Mouse (Mus musculus): ENCODE measurements around the gene Slc25a16. TPM values are rescaled to one million over a fixed set of nuclear protein-coding genes. Genes with fewer than 3 reads are reported as not detected.
A peak's percentile ranks its signal among the peaks of the same experiment; 100 is the strongest.

Slc25a16 gene
- polyA plus RNA-seq, 1 experiment from 2014 or later, result 14.3 TPM

- Histone ChIP-seq H3K9ac (replicated peaks) (peak within 1 kb of the TSS; percentile 93), H3K4me3 (ENCODE audit: low read depth, low read length) (peak within 1 kb of the TSS; percentile 84), H3K27me3 (ENCODE audit: insufficient read depth, low read length) (no peaks in the 10 kb centered on the region), H3K27ac (ENCODE audit: low read depth) (peak within 1 kb of the TSS; percentile 87), H3K4me2 (ENCODE audit: low read depth, low read length) (peak within 1 kb of the TSS; percentile 71), H3K9me3 (ENCODE audit: low read length) (no peaks in the 10 kb centered on the region), H3K4me1 (ENCODE audit: insufficient read depth) (peaks cover 6% of the 10 kb centered on the region; the same call in 1 of the 2 replicates), H3K36me3 (replicated peaks; ENCODE audit: insufficient read depth, low read length) (peaks cover 19% of the 10 kb centered on the region)
- DNase-seq (peak; percentile 86), ATAC-seq (peak; percentile 90)
- peak; percentile 35 for TF ChIP-seq CTCF (IDR thresholded peaks at IDR 0.05; ENCODE audit: low read depth)
- no peak for TF ChIP-seq EP300 (IDR thresholded peaks at IDR 0.05; ENCODE audit: low read depth)
- WGBS (ENCODE audit: insufficient replicate concordance), result under 1% methylated on average over 63 of the region's 68 CpGs
Measured at GRCm38 (mm10) chr10:62946738-62947471, 26.5 kb downstream of the Slc25a16 start, which contains the start of gene Dna2. Gene Dna2, plus strand, starts transcription at chr10:62947026.

- Histone ChIP-seq H3K4me3 (ENCODE audit: low read depth, low read length) (no peak overlapping the region), H3K9ac (replicated peaks) (no peak overlapping the region), H3K36me3 (replicated peaks; ENCODE audit: insufficient read depth, low read length) (peaks cover 19% of the 10 kb centered on the region), H3K4me1 (ENCODE audit: insufficient read depth) (peaks cover 6% of the 10 kb centered on the region; the same call in 1 of the 2 replicates), H3K27me3 (ENCODE audit: insufficient read depth, low read length) (no peaks in the 10 kb centered on the region), H3K4me2 (ENCODE audit: low read depth, low read length) (no peak overlapping the region), H3K9me3 (ENCODE audit: low read length) (no peaks in the 10 kb centered on the region), H3K27ac (ENCODE audit: low read depth) (peak overlapping the region; percentile 87)
- peak; percentile 39 for DNase-seq
- whole genome bisulfite sequencing (ENCODE audit: insufficient replicate concordance), result 68% methylated on average over 7 of the region's 7 CpGs
- ATAC-seq, result peak; percentile 9; the same call in 1 of the 2 replicates
- no peak for TF ChIP-seq CTCF (IDR thresholded peaks at IDR 0.05; ENCODE audit: low read depth)
- no peak for TF ChIP-seq EP300 (IDR thresholded peaks at IDR 0.05; ENCODE audit: low read depth)
Measured at GRCm38 (mm10) chr10:62948551-62948950, 28.1 kb downstream of the Slc25a16 start.

- Histone ChIP-seq H3K27me3 (ENCODE audit: insufficient read depth, low read length) (no peaks in the 10 kb centered on the region), H3K4me3 (ENCODE audit: low read depth, low read length) (no peak overlapping the region), H3K9me3 (ENCODE audit: low read length) (no peaks in the 10 kb centered on the region), H3K9ac (replicated peaks) (no peak overlapping the region), H3K36me3 (replicated peaks; ENCODE audit: insufficient read depth, low read length) (peaks cover 68% of the 10 kb centered on the region), H3K4me2 (ENCODE audit: low read depth, low read length) (no peak overlapping the region), H3K4me1 (ENCODE audit: insufficient read depth) (peaks cover 3% of the 10 kb centered on the region; the same call in 1 of the 2 replicates), H3K27ac (ENCODE audit: low read depth) (no peak overlapping the region)
- no peak for TF ChIP-seq EP300 (IDR thresholded peaks at IDR 0.05; ENCODE audit: low read depth)
- no peak for TF ChIP-seq CTCF (IDR thresholded peaks at IDR 0.05; ENCODE audit: low read depth)
- no peak for DNase-seq
- no peak for ATAC-seq
- 85% methylated on average over 7 of the region's 7 CpGs for WGBS (ENCODE audit: insufficient replicate concordance)
Measured at GRCm38 (mm10) chr10:62963956-62964355, 43.5 kb downstream of the Slc25a16 start.

GRCm38 (mm10) chr10:62965796-62966195 is 45.4 kb downstream of the Slc25a16 start:
- no peak overlapping the region for H3K27ac ChIP-seq (ENCODE audit: low read depth)

GRCm38 (mm10) chr10:62966291-62966690 is 45.9 kb downstream of the Slc25a16 start:
- Histone ChIP-seq H3K36me3 (replicated peaks; ENCODE audit: insufficient read depth, low read length) (peaks cover 62% of the 10 kb centered on the region), H3K4me2 (ENCODE audit: low read depth, low read length) (no peak overlapping the region), H3K9me3 (ENCODE audit: low read length) (no peaks in the 10 kb centered on the region), H3K27me3 (ENCODE audit: insufficient read depth, low read length) (no peaks in the 10 kb centered on the region), H3K4me3 (ENCODE audit: low read depth, low read length) (no peak overlapping the region), H3K27ac (ENCODE audit: low read depth) (no peak overlapping the region), H3K4me1 (ENCODE audit: insufficient read depth) (peaks cover 5% of the 10 kb centered on the region; the same call in 1 of the 2 replicates), H3K9ac (replicated peaks) (no peak overlapping the region)
- TF ChIP-seq CTCF (IDR thresholded peaks at IDR 0.05; ENCODE audit: low read depth) (no peak), EP300 (IDR thresholded peaks at IDR 0.05; ENCODE audit: low read depth) (no peak)
- WGBS (ENCODE audit: insufficient replicate concordance), result 83% methylated on average over 15 of the region's 15 CpGs
- ATAC-seq (peak; percentile 41; the same call in 1 of the 2 replicates), DNase-seq (no peak)

More at GRCm38 (mm10) chr10:62965796-62966195, 45.4 kb downstream of the Slc25a16 start:
- Histone ChIP-seq H3K9ac (replicated peaks) (no peak overlapping the region), H3K9me3 (ENCODE audit: low read length) (no peaks in the 10 kb centered on the region), H3K4me2 (ENCODE audit: low read depth, low read length) (no peak overlapping the region), H3K36me3 (replicated peaks; ENCODE audit: insufficient read depth, low read length) (peaks cover 67% of the 10 kb centered on the region), H3K4me1 (ENCODE audit: insufficient read depth) (peaks cover 3% of the 10 kb centered on the region; the same call in 1 of the 2 replicates), H3K4me3 (ENCODE audit: low read depth, low read length) (no peak overlapping the region), H3K27me3 (ENCODE audit: insufficient read depth, low read length) (no peaks in the 10 kb centered on the region)
- ATAC-seq (peak; percentile 76), DNase-seq (peak; percentile 57)
- TF ChIP-seq CTCF (IDR thresholded peaks at IDR 0.05; ENCODE audit: low read depth) (no peak), EP300 (IDR thresholded peaks at IDR 0.05; ENCODE audit: low read depth) (no peak)
- WGBS (ENCODE audit: insufficient replicate concordance), result 69% methylated on average over 11 of the region's 11 CpGs

- Histone ChIP-seq H3K4me3 (ENCODE audit: low read depth, low read length) (0 out of 2 replicates have a peak overlapping the region, but pooled peaks have one; percentile 3), H3K27me3 (ENCODE audit: insufficient read depth, low read length) (no peaks in the 10 kb centered on the region), H3K9ac (replicated peaks) (no peak overlapping the region), H3K4me2 (ENCODE audit: low read depth, low read length) (peak overlapping the region; percentile 20), H3K36me3 (replicated peaks; ENCODE audit: insufficient read depth, low read length) (peaks cover 31% of the 10 kb centered on the region), H3K9me3 (ENCODE audit: low read length) (no peaks in the 10 kb centered on the region), H3K27ac (ENCODE audit: low read depth) (peak overlapping the region; percentile 60), H3K4me1 (ENCODE audit: insufficient read depth) (peaks cover 3% of the 10 kb centered on the region; the same call in 1 of the 2 replicates)
- ATAC-seq (peak; percentile 84), DNase-seq (peak; percentile 73)
- WGBS (ENCODE audit: insufficient replicate concordance), result 59% methylated on average over 16 of the region's 16 CpGs
- TF ChIP-seq EP300 (IDR thresholded peaks at IDR 0.05; ENCODE audit: low read depth) (no peak), CTCF (IDR thresholded peaks at IDR 0.05; ENCODE audit: low read depth) (peak; percentile 47)
Measured at GRCm38 (mm10) chr10:62971821-62972220, 51.4 kb downstream of the Slc25a16 start.
